Mouse (Mus musculus): ENCODE measurements around the gene Stkld1.

DNA sequence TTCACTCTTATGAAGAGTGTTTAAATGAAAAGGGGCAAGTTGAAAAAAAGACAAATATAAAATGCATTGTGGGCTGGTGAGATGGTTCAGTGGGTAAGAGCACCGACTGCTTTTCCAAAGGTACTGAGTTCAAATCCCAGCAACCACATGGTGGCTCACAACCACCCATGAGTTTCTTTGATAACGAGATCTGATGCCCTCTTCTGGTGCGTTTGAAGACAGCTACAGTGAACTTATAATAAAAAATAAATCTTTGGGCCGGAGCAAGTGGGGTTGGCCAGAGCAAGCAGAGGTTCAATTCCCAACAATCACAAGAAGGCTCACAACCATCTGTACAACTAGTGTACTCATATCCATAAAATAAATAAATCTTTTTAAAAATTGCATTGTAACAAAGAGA, 37.9 kb upstream of the Stkld1 start:
- TF ChIP-seq CTCF (IDR thresholded peaks at IDR 0.05; ENCODE audit: extremely low read depth, insufficient read length, insufficient replicate concordance, low read depth, low read length) (no peak), POLR2A (IDR thresholded peaks at IDR 0.05; ENCODE audit: low read depth, low read length) (no peak)

All from small intestine, adult 2 months (tissue).